Mouse (Mus musculus) cerebellum, adult 2 months (tissue): Measurements from ENCODE around the gene Cmtm7.

Experiments
- CTCF ChIP-seq: fragments of 200-500 bp; IDR thresholded peaks from 2 replicates; pipeline ENCODE4 v1.5.1; 2011; ENCODE audit warnings: low read depth, mild to moderate bottlenecking, control low read depth, low read length, moderate library complexity, borderline replicate concordance; ENCODE audit not compliant: insufficient read depth
- POLR2A ChIP-seq: fragments of 200-500 bp; IDR thresholded peaks from 2 replicates; pipeline ENCODE4 v1.6.1; 2011; ENCODE audit warnings: low read length, control low read depth, borderline replicate concordance; ENCODE audit not compliant: insufficient read depth

DNA sequence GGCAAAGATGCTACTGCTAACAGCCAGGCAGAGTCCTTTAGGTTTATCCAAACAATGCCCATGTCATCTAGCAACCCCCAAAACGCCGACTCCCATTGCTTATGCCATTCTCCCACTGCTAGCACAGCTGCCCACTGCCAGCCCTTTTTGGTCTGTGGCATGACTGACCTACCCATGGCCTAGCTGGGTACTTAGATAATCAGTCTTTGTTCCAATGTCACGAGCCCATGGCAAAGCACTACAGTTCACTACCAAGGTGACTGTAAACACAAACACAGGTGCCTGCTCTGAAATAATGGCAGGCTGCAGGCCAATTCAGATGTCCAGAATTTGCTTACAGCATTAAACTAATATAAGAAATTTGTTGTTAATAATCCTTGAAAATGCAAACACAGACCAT, 37.3 kb upstream of the Cmtm7 start:
- TF ChIP-seq POLR2A (no peak), CTCF (no peak)
